Mouse (Mus musculus) embryonic stem cell, embryonic (primary cell): ENCODE data around the gene Adipor2.

Source experiments
- CTCF ChIA-PET, 4 experiments: fragments of 300-600 bp in 2 of 4; fragments of 350-600 bp in 2 of 4; sonication (Branson Sonifier 250); formaldehyde crosslinking; loops; one replicate each; lab custom pipeline; 2022; ENCODE audit warnings: inconsistent platforms in 2 of 4; lab: Charles Lee
- POLR2A ChIA-PET, 4 experiments: fragments of 300-600 bp in 2 of 4; fragments of 350-600 bp in 2 of 4; sonication (Branson Sonifier 250); formaldehyde crosslinking; loops; one replicate each; lab custom pipeline; 2022; ENCODE audit warnings: antibody characterized with exemption in 4 of 4, inconsistent platforms in 1 of 4; lab: Charles Lee

The Adipor2 gene

DNA sequence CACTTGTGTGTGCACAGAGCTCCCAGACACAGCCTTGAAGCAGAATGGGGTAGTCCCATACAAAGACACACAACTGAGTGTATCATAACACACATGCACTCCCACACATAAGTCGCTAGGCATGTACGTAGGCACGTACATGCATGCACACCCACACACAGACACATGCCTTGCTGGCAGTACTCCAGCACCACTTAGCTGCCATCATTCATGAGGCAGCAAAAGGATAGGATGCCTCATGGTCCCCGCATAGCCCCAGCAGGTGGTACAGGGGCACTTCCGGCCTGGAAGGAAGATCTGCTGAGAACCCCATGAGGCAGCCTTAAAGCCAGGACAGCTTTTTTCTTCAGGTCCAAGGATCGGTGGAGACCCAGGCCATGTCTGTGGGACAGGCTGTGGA lies 91.5 kb downstream of the Adipor2 start:
- CTCF ChIA-PET, result interaction anchor here in 1 of 4 experiments (1.2 kb wide), 1 partner anchor 59 kb away, joined by 3 read pairs; no protein-coding TSS in a partner anchor
- POLR2A ChIA-PET, result interaction anchor here in 2 of 4 experiments (0.6 to 1.7 kb wide), 3 partner anchors 13 to 70 kb away, joined by 3 to 5 read pairs (median 4); no protein-coding TSS in a partner anchor

DNA sequence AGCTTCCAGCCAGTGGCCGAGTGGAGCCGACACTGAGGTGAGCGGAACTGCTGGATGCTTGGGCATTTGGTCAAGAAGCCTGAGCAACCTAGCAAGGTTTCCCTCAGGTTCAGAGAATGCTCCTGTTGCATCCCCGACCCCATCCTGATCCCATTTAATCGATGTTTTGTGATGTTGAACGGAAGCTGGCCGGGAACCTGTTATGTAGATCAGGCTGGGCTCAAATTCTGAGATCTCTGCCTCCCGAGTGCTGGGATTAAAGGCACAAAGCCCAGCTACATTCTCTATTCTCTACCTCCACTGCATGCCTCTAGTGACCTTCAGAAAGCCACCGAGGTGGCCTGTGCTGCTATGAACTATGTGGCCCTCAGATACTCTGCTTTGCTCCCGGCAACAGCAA lies 92.7 kb downstream of the Adipor2 start:
- CTCF ChIA-PET, result interaction anchor here (0.5 to 1.5 kb wide), 12 partner anchors 11 to 453 kb away, joined by 3 to 4 read pairs (median 3); no protein-coding TSS in a partner anchor

DNA sequence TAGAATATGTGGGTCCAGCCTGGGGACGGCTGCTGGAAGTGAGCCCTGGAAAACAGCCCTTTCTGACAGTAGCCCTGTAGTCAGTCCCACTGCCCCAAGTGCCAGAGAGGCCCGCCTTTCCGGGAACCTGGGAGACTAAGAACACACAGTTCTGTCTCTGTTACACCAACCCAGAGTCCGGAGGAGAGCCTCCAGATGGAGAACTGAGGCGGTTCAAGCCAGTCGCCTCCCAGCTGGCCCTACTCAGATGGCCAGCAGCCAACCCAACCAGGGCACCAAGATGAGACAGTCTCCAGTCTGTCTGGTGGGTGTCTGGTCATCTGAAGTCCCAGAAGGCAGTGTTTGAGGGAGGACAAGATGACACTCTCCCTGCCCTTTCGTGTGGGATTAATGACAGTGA lies 95.8 kb downstream of the Adipor2 start:
- ChIA-PET CTCF (interaction anchor here in 1 of 4 experiments (1.5 kb wide), 1 partner anchor 26 kb away, joined by 3 read pairs; no protein-coding TSS in a partner anchor), POLR2A (no interaction called here)

More for the DNA sequence above, 92.7 kb downstream of the Adipor2 start:
- POLR2A ChIA-PET, result interaction anchor here (0.6 to 1.7 kb wide), 13 partner anchors 8 to 126 kb away, joined by 3 to 7 read pairs (median 4); no protein-coding TSS in a partner anchor

DNA sequence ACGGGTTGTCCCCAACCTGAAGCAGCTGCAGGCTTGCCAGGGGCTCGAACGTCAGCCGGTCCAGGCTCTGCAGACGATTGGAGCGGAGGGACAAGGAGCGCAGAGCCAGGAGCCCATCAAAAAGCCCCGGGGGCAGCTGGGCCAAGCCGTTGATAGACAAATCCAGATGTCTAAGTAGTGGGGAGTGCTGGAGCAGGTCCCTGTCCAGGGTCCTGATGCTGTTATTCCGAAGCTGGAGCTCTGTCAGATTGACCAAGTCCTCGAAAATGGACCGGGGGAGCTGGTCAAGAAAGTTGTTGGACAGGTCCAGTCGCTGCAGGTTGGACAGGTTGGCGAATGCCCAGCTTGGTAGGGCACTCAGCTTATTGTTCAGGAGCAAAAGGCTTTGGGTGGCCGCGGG lies 97.0 kb downstream of the Adipor2 start:
- ChIA-PET CTCF (interaction anchor here in 3 of 4 experiments (0.6 to 3.2 kb wide), 13 partner anchors 8 to 211 kb away, joined by 3 to 13 read pairs (median 3); no protein-coding TSS in a partner anchor), POLR2A (interaction anchor here in 3 of 4 experiments (0.6 to 1.9 kb wide), 7 partner anchors 8 to 804 kb away, joined by 3 to 5 read pairs (median 3); no protein-coding TSS in a partner anchor)

GRCm38 (mm10) chr6:119319358-119319757 lies 98.1 kb downstream of the Adipor2 start:
- POLR2A ChIA-PET, result interaction anchor here in 3 of 4 experiments (1.0 to 1.9 kb wide), 4 partner anchors 11 to 21 kb away, joined by 3 to 5 read pairs (median 3); partner anchors contain the start of gene Lrtm2 (in 1 of the 3)
- CTCF ChIA-PET, result interaction anchor here in 2 of 4 experiments (0.6 to 3.2 kb wide), 7 partner anchors 9 to 124 kb away, joined by 3 to 13 read pairs (median 4); no protein-coding TSS in a partner anchor

DNA sequence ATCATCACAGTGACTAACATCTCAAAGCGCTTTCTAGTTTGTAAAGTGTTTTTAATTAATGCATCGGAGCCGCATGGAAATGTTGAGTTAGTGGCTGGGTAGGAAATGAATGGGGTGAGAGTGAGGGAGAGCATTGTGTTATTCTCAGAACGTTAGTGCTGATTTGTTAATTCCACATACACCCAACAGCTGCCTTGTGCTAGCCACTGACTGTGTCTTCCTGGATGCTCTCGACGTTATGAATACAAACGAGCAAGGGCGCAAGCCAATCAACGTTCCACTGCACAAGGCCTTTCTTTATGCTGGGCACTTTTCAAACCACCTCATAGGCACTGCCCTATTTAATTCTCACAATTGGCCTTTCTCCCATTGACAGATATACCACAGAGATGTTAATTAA lies 98.8 kb downstream of the Adipor2 start:
- ChIA-PET CTCF (interaction anchor here in 2 of 4 experiments (0.6 to 3.2 kb wide), 6 partner anchors 8 to 99 kb away, joined by 3 to 13 read pairs (median 4); no protein-coding TSS in a partner anchor), POLR2A (interaction anchor here in 2 of 4 experiments (1.0 to 1.9 kb wide), 3 partner anchors 10 to 17 kb away, joined by 3 to 5 read pairs (median 3); partner anchors contain the start of gene Lrtm2 (in 1 of the 2))

GRCm38 (mm10) chr6:119314751-119315476 lies 102.6 kb downstream of the Adipor2 start:
- POLR2A ChIA-PET, result interaction anchor here in 1 of 4 experiments (1.3 kb wide), 1 partner anchor 10 kb away, joined by 3 read pairs; no protein-coding TSS in a partner anchor
- CTCF ChIA-PET, result interaction anchor here in 1 of 4 experiments (0.9 kb wide), 1 partner anchor 95 kb away, joined by 3 read pairs; no protein-coding TSS in a partner anchor

DNA sequence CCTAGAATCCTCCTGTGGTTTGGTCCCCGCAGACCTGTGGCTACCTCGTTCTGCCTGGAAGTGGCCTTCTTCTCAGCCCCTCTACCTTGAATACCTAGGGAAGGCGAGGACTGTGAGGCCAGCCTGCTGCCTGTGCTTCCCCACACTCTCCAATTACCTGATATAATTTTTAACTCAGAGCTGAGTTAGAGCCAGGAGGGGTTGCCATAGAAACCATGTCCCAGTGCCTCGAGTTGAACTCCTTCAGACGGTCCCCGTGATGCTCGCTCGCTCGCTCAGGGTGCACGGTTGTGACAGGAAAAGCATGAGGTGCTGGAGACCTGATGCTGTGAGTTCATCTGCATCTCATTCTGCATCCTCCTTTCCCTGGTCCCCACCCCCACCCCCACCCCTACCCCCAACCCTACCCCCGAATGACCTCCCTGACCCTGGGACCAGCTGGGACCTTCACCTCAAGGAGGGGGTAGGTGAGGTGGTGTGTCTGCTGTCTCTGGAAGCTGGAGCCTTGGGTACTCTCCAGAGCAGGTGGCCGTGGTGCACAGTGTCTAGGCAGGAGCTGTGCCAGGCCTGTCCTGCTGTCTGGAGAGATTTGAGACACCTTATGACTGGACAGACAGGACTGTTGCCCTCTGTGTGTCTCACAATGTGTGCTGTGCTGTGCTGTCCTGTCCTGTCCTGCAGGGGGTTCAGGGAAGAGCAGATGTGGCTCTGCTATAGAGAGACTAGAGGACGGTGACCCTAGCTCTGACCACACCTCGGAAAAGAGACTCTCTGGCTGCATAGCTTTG lies 103.7 kb downstream of the Adipor2 start:
- POLR2A ChIA-PET, result interaction anchor here in 2 of 4 experiments (0.5 to 1.3 kb wide), 4 partner anchors 11 to 18 kb away, joined by 3 to 4 read pairs (median 4); no protein-coding TSS in a partner anchor
- CTCF ChIA-PET, result interaction anchor here in 2 of 4 experiments (0.6 to 1.4 kb wide), 3 partner anchors 34 to 295 kb away, joined by 3 to 5 read pairs (median 3); no protein-coding TSS in a partner anchor

GRCm38 (mm10) chr6:119313096-119313495 lies 104.4 kb downstream of the Adipor2 start:
- POLR2A ChIA-PET, result no interaction called here
- CTCF ChIA-PET, result interaction anchor here in 1 of 4 experiments (1.4 kb wide), 1 partner anchor 35 kb away, joined by 5 read pairs; no protein-coding TSS in a partner anchor

GRCm38 (mm10) chr6:119312381-119312780 lies 105.1 kb downstream of the Adipor2 start:
- POLR2A ChIA-PET, result interaction anchor here in 2 of 4 experiments (0.9 to 1.2 kb wide), 2 partner anchors 12 to 74 kb away, joined by 3 read pairs; no protein-coding TSS in a partner anchor
- CTCF ChIA-PET, result interaction anchor here in 1 of 4 experiments (1.4 kb wide), 1 partner anchor 36 kb away, joined by 5 read pairs; no protein-coding TSS in a partner anchor

DNA sequence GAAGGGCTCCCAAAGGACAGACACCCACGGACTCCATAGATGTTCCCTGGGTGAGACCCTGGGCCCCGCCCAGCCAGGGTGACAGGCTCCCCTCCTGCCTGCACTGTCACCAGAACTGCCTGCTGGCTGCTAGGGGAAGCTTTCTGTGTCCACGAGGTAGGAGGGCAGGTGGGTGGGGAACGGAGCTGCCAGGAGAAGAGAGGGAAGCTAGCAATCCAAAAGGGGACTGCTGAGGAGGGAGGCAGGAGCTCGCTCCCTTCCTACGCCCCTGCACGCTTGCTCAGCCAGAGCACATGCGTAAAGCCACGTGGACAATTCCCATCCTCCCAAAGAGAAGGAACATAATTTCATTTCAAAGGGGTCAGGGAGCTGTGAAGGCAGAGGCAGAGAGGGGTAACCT lies 107.3 kb downstream of the Adipor2 start:
- ChIA-PET CTCF (interaction anchor here in 2 of 4 experiments (0.7 to 1.2 kb wide), 2 partner anchors 9 to 20 kb away, joined by 3 to 4 read pairs; no protein-coding TSS in a partner anchor), POLR2A (interaction anchor here in 1 of 4 experiments (1.1 to 1.3 kb wide), 2 partner anchors 15 to 22 kb away, joined by 3 read pairs; no protein-coding TSS in a partner anchor)

DNA sequence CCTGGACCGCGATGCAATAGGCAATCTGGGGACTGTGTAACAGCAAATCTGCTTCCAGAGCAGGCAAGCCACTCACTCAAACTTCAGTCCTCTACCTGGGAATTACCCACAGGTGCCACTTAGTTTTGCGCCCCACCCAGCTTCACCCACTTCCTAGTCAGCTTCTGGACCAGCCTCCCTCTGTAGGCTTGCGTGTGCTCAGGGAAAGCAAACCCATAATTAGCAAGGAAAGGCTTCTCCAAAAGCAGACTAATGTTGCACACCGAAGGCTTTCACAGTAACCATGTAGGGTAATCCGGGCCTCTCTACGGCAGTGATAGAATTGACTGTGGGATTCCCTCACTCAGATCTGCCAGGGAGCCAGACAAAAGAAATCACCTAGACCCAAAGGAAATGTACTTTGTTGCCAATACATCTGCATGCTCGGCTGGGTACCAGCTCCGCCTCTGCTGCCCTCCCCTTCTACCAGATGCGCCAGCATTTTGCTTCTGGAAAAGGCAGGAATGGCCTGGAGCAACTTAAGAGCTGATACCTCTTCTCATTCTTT lies 109.6 kb downstream of the Adipor2 start:
- CTCF ChIA-PET, result interaction anchor here (0.5 to 1.5 kb wide), 6 partner anchors 12 to 744 kb away, joined by 3 to 13 read pairs (median 6); no protein-coding TSS in a partner anchor
- POLR2A ChIA-PET, result interaction anchor here (0.5 to 1.0 kb wide), 5 partner anchors 11 to 133 kb away, joined by 3 read pairs; partner anchors contain the start of gene Dcp1b (in 1 of the 4)

DNA sequence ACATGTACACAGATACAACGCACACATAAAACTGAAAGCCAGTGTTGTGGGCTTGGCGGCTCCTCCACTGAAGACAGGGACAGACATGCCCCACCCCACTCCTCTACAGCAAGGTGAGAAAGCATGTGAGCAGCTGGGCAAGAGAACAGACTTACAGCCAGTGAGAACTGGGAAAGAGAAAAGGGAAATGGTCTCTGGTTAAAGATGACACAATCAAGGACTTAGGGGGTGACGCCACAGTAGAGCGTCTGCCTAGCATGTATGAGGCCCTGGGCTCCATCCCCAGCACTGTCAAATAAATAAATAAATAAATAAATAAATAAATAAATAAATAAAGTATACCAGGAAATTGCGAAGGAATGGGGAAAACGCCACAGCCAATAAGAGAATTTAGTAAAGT lies 114.2 kb downstream of the Adipor2 start:
- POLR2A ChIA-PET, result no interaction called here
- CTCF ChIA-PET, result no interaction called here
